Mouse (Mus musculus): ENCODE data around the gene 1700015F17Rik.

Gene 1700015F17Rik

GRCm38 (mm10) chr5:5479043-5479442, at the start of gene 1700015F17Rik:
Gene 1700015F17Rik (minus strand): TSS chr5:5479143.
- DNase-seq (ENCODE audit: low read depth, low spot score), result no peak

DNA sequence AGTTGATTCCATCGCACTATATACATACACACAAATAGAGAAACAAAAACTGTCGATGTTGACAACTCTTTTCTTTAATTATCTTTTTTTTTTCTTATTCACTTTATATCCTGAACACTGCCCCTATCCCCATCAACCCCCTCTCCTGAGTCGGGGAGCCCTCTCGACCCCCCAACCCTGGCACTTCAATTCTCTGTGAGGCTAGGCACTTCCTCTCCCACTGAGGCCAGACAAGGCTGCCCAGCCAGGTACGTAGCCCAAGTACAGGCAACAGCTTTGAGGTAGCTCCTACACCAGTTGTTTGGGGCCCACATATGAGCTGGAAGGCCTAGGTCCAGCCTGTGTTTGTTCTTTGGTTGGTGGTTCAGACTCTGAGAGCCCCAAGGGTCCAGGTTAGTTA, 36.5 kb upstream of the 1700015F17Rik start:
- DNase-seq (ENCODE audit: low read depth, low spot score), result no peak

- peak; percentile 95 for DNase-seq (ENCODE audit: low read depth, low spot score)
Measured at GRCm38 (mm10) chr5:5514196-5515076, 35.5 kb upstream of the 1700015F17Rik start, which contains the start of gene Cldn12. Gene Cldn12 (minus strand): TSS chr5:5514958.

- DNase-seq (ENCODE audit: low read depth, low spot score), result no peak
Measured at GRCm38 (mm10) chr5:5511401-5511800, 32.5 kb upstream of the 1700015F17Rik start.

DNA sequence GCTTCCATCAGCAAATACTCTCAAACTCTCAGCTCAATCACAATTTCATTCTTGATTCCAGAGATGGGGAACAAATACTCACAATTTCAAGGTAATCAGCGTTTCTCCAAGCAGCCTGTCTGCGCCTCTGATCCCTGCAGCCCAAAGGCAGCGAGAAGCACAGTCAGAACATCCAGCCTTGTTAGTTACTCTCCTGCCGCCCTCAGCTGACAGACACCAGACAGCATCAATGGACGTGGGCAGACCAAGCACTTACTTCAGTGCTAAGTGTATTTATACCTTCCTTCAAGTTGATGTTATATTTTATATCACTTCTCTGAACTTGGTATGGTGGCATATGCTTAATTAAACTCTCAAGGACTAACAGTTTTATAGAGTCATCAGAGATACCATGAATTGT, 32.0 kb upstream of the 1700015F17Rik start:
- no peak for DNase-seq (ENCODE audit: low read depth, low spot score)

- no peak for DNase-seq (ENCODE audit: low read depth, low spot score)
Measured at GRCm38 (mm10) chr5:5510304-5510887, 31.5 kb upstream of the 1700015F17Rik start.

DNA sequence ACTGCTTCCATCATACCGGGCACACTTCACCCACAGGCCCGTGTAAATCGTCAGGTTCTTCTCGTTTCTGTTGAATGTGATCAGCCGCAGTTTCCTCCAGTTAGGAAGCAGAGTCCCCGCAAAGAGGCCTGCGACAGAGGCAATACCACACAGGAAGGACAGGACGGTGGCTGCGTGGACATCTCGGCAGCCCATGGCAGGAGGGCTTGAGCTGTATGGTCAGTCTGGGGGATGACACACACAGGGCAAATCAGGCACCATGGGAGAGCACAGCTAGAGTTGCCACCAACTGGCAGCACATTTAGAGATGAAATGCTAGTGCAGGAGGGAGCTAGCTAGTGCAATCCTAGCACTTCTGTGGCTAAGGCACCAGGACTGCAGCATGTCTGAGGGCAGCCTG, 29.3 kb upstream of the 1700015F17Rik start:
- no peak for DNase-seq (ENCODE audit: low read depth, low spot score)

DNA sequence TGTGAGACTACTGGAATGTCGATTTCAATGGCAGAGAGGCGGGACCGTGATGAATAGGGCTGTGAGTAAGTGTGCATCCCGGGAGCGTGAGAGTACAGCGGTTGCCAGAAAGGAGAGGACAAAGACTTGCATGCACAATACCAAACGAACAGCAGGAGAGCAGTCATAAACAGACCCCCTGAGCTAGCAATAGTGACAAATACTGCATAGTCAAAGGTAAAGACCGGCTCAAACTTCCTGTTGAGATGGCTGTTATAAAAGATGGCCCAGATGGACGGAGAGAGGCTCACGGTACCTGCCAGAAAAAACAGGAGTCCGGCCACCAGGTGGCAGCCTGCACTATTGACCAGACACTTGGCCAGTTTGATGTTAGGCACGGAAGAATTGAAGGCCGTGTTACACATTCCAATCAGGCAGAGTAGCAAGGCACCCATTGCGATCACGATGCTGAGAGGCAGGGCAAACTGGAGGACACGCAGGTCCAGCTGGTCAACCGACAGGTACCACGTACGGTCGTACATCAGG, 28.8 kb upstream of the 1700015F17Rik start:
- peak; percentile 84 for DNase-seq (ENCODE audit: low read depth, low spot score)

DNA sequence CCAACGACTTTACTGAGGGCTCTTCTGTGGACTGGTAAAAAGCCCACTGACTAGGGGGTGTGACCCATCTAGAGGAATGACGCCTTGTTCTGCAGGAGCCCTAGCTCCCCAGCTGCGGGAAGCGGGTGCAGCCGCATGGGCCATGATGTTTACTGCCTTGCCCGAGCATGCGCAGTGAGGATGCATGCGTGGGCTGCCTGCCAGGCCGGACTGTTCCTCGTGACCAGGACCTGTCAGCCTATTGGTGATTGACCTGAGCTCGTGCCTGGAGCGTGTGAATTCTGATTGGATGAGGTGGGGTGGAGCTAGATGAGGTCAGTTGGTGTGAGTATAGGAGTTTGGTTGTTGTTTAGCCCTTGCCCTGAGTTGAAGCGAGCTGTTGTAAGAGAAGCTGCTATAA, 25.5 kb upstream of the 1700015F17Rik start:
- DNase-seq (ENCODE audit: low read depth, low spot score), result peak; percentile 94

DNA sequence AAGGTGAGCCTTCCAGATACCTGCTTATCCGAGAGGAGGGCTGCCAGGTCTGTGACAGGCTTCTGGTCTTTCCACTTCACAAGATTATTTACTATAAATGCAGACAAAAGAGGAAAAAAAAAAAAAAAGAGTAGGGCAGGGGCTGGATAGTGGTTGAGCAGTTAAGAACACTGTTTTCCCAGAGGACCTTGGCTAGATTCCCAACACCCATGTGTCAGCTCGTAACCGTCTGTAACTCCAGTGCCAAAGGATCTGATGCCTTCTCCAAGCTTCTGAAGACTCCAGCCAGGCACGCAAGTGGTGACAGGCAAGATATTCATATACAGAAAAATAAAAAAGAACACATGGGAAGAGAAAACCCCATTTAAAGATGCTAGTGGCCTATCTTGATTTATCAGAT, 24.4 kb upstream of the 1700015F17Rik start:
- no peak for DNase-seq (ENCODE audit: low read depth, low spot score)

DNA sequence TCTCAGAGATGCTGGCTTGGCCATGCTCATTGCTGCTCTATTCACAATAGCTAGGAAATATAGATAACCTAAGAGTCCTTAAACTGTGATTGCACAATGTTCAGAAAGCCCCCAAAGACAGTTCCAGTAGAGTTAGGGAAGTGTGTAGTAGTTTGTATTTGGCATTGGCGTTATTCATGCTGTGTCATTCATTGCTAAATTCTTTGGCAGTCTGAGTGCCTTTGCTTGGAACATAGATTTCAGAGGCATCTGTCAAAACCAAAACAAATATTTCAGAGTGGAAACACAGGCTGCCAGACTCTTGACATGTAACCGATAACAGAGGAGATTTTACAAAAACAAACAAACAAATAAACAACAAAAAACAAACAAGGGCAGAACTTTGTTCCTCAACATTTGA, 22.6 kb upstream of the 1700015F17Rik start:
- no peak for DNase-seq (ENCODE audit: low read depth, low spot score)

DNA sequence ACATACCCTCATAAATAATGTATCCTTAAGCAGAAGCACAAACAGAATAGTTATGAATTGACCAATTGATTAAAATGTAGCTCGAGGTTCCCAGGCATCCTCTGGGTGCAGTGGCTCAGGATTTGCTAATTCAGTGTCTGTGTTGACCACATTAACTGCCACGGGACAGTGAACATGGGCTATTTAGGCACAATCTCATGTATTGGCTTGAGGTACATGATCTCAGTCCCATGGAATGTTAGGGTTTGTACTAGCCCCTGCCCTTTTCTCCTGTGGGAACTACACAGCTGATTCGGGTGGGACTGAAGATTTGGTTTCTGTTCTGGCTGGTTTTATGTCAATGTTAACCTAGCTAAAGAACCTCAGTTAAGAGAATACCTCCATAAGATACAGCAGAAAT, 17.4 kb upstream of the 1700015F17Rik start:
- DNase-seq (ENCODE audit: low read depth, low spot score), result no peak

DNA sequence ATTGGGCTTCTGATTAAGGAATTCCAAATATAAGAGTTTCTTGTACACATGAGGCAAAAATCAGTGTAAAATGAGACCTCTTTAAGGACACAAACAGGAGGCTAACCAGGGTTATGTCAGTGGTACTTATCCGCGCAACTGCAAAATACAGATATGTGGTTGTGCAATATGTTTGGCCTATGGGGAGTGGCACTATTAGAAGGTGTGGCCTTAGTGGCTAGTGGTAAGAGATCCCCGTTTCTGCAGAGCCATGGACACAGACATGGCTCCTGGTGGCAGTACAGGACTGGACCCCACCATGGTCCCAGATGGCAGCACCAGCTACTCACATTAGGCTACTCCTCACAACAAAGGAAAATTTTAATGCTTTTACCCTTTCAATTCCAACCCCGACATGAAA, 16.1 kb upstream of the 1700015F17Rik start:
- DNase-seq (ENCODE audit: low read depth, low spot score), result no peak

- DNase-seq (ENCODE audit: low read depth, low spot score), result peak; percentile 69
Measured at GRCm38 (mm10) chr5:5494269-5495005, 15.5 kb upstream of the 1700015F17Rik start.

- peak; percentile 58 for DNase-seq (ENCODE audit: low read depth, low spot score)
Measured at GRCm38 (mm10) chr5:5492163-5492562, 13.2 kb upstream of the 1700015F17Rik start.

DNA sequence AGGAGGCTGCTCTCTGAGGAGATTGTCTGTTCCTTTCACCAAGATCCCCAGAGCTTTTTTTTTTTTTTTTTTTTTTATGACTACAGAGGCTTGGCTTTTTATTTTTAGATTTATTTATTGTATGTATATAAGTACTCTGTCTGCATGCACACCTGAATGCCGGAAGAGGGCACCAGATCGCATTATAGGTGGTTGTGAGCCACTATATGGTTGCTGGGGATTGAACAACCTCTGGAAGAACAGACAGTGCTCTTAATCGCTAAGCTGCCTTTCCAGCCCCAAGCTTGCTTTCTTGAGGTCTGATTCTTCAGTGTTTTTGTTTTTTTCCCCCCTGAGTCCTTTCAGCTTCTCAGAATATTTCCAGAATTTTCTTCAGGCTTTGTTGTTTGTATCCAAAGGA, 7.1 kb upstream of the 1700015F17Rik start:
- DNase-seq (ENCODE audit: low read depth, low spot score), result peak; percentile 53

DNA sequence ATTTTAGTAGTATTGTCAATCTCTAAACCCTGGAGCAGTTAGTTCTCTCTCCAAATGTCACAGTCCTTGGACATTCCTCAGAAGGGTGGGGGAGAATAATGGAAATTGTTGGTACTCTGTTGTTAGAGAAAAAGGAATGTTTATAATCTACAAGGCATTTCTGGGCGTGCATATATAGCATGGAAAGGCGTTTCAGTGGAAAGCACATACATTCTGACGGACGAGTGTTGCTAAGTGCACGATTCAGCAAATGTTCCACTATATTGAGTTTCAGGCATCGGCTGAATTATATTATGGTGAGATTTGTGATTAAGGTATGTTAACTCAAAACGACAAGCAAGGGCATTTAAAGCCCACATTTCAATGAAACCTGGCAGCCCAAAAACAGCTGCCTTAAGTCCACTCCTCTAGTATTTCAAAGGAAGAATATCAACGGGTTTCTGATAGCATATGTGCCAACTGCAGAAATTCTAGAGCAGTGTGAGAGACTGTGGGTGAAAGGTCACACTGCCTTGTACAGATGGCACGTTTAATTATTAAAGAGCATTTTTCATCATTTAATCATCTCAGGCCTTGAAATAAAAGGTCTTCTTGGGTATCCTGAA, 4.4 kb upstream of the 1700015F17Rik start:
- peak; percentile 17 for DNase-seq (ENCODE audit: low read depth, low spot score)

GRCm38 (mm10) chr5:5481662-5482061, 2.7 kb upstream of the 1700015F17Rik start:
- peak; percentile 39 for DNase-seq (ENCODE audit: low read depth, low spot score)

GRCm38 (mm10) chr5:5476133-5476532, 2.8 kb downstream of the 1700015F17Rik start:
- no peak for DNase-seq (ENCODE audit: low read depth, low spot score)

GRCm38 (mm10) chr5:5465256-5465655, 13.7 kb downstream of the 1700015F17Rik start:
- DNase-seq (ENCODE audit: low read depth, low spot score), result no peak

DNA sequence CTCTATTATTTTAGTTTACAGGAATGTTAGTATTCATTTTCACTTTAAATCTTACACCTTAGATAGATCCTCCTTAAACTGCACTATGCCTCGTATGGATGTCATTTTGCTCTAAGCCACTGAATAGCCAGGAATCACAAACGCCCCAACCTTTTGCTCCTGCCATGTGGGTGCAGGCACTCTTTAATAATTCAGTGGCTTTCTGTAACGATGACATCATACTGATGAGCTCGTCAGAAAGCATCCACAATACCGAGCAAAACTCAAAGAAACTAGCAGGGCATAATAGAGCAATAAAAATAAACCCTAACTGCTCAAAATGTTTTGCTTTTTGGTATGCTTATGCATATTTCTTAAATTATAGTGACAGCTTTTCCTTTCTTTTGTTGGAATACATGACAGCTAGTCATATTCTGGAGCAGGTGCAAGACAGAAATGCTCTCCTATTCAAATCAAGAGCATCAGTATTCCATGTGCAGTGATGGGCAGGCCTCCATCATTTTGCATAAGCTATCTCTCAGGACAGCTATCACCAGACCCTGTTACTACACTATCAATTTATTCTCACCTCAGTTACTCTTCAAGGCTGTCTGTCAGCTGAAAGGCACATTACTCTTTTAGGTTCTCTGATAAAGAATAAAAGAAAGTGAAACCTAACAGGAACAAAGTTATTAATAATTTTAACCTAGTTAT, 47.1 kb downstream of the 1700015F17Rik start:
- no peak for DNase-seq (ENCODE audit: low read depth, low spot score)
